Mouse (Mus musculus) stomach, postnatal 0 days (tissue): Measurements from ENCODE around the gene Eif4e3.

Experiments
- CTCF ChIP-seq: IDR thresholded peaks from 2 replicates; pipeline ENCODE4 v1.5.1; 2016; ENCODE audit warnings: antibody characterized with exemption, low read depth, mild to moderate bottlenecking, moderate library complexity
- EP300 ChIP-seq: optimal IDR thresholded peaks from 2 replicates; pipeline ENCODE3; 2016; ENCODE audit warnings: antibody characterized with exemption

DNA sequence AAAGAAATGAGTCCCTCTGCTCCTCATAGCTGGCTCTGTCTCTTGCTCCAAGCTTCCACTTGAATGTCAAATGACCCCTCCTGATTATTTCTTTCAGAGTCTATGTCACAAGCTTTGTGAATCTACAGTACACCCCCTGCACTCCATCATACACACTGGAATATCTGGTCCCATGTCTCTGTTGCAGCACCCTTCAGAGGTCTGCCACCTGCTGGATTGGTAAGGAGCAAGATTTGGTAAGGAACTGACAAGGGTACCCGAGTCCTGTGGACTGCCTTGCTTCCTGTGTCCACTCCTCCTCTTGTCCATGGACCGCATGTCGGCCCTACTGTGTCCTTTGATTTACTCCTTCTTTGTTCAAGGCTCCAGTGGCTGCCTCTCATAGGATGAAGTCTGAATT is 5.2 kb upstream of the Eif4e3 start:
- peak; percentile 65 for TF ChIP-seq CTCF
- no peak for TF ChIP-seq EP300
